Mouse (Mus musculus) gastrocnemius, postnatal 4 days (tissue): ENCODE measurements around the gene Scarf2. TPM values are rescaled to one million over a fixed set of nuclear protein-coding genes. Genes with fewer than 3 reads are reported as not detected.

Experiments used
- DNase-seq, 2 experiments: peaks; one replicate each; pipeline ENCODE4 v3.0.0; 2021 to 2022; ENCODE audit warnings: low spot score in 2 of 2, mixed read lengths in 2 of 2
- long read RNA-seq, 2 experiments: library from polyadenylated mRNA; stranded (forward); transcript quantifications; one replicate each; pipeline ENCODE4 v2.0.0; 2021
- total RNA-seq, 2 experiments: library from RNA; stranded (reverse); gene quantifications; 2 replicates each; pipeline ENCODE4 v1.2.3; 2021

Scarf2 gene
- total RNA-seq, result 10 to 100 TPM; 33.7 to 37.3 TPM
- long read RNA-seq, experiment 1, transcript Scarf2-201 (11 exons, 3,308 nt), result major isoform, 29 of 62 reads
- long read RNA-seq, experiment 1, partial matches to known transcripts, result 5 of 62 reads
- long read RNA-seq, experiment 1, other reads (novel, unspliced or antisense), result 26 of 62 reads
- long read RNA-seq, experiment 2, transcript Scarf2-201 (11 exons, 3,308 nt), result major isoform, 52 of 97 reads
- long read RNA-seq, experiment 2, transcript Scarf2-203 (10 exons, 3,445 nt), result minor isoform, 6 of 97 reads
- long read RNA-seq, experiment 2, partial matches to known transcripts, result 12 of 97 reads
- long read RNA-seq, experiment 2, other reads (novel, unspliced or antisense), result 27 of 97 reads

DNA sequence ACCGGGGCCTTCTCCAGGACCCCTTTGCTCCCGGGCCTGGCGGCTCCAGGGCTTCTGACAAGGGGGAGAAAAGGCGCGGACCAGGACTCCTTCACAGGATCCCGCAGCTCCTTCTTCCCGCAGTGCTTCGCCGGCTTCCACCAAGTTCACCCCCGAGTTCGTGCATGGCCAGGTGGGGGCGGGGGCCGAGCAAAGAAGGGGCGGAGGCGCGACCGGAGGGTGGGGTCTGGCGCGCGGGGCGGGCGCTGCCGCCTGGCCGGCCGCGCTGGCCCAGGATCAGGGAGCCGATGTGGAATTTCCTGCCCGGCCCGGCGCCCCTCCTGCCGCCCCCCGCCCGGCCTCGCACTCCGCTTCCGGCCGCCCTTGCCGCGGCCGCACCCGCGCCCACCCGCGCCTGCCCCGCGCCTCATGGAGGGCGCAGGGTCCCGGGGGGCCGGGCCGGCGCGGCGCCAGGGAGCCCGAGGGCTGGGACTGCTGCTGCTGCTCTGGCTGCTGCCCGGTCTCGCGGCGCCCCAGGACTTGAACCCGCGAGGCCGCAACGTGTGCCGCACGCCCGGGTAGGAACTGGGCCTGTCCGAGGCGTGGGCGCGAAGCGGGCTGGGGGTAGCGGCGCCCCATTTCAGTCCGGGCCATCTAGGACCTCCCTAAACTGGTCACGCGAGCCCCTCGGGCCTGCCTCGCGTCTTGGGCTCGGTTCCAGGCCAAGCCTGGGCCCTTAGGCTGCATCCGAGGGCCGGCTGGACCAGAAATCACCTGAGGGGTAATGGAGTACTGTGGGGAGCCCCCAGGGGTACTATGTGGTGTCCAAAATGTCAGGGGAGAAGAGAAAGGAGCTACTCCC is at the start of gene Scarf2:
Gene Scarf2 (plus strand): TSS at position 312 of the 841 bp plus-strand sequence.
- DNase-seq, result peak; percentile 67 to 80

DNA sequence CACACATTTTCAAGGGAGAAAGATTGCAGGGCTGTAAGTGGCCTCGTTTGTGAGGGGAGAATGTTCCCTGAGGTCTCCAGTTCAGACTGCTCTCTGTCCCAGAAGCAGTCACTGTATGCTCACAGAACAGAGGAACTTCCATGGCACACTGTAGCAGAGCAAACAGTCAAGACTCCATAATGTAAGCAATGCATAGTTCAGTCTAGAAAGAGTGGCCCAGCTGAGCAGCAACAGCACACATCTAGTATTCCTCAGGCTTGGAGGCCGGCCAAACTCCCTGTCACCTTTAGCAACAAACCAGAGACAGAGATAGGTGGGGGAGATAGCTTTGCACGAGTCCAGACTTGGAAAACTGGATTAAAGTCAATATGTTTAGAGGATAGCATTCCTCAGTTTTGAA is 44.1 kb upstream of the Scarf2 start:
- DNase-seq, result no peak

DNA sequence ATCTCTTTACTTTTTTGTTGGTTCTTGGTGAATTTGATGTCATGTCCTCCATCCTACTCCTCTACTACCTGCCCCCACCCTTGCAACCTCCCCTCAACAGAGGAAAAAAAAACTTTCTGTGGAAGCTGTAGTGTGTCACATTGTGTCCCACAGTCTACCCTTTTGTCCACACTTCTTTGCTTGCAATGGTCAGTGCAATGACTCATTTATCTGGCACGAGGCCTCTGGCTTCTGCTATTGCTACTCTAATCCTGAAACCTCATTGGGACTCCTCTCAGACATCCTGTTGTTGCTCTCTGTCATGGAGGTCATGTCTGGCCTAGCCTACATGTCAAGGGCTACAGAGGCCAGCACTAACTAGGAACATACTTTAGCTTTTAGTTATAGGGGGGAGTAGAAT is 43.4 kb upstream of the Scarf2 start:
- DNase-seq, result no peak

DNA sequence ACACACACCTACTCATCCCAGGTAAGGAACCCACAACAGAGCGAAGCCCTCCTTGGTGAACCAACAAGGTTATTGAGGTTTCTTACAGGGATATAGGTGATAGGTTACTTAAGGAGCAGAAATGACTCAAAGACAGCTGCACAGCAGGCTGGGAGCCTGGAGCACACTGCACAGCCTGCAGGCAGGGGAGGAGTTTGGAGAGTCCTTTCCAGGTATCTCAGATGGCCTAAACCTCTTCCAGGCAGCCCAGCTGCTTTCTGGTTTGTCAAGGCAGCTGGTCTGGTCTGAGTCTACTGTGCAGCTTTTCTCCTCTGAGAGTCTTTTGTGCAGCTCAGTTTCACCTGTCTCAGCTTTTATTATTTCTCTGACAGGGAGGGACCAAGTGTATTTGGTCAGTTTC is 39.3 kb upstream of the Scarf2 start:
- DNase-seq, result no peak

DNA sequence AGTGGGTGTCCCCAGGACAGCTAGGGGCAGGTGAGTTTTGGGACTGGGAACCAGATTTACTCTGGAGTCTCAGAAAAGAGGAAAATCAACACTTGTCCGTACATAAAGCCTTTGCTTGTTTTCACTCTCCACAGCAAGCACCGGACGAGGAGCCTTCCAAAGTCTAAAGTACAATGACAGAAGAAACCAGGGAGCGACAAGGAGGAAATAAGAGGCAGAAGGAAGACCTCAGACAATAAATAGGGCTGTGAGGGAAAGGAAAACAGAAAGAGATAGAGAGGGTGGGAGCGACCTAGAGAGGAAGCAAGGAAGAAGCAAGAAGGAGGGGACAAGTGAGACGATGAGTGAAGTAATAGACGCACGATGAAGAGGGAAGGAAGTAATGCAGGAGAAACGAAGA is 38.2 kb upstream of the Scarf2 start:
- no peak for DNase-seq

DNA sequence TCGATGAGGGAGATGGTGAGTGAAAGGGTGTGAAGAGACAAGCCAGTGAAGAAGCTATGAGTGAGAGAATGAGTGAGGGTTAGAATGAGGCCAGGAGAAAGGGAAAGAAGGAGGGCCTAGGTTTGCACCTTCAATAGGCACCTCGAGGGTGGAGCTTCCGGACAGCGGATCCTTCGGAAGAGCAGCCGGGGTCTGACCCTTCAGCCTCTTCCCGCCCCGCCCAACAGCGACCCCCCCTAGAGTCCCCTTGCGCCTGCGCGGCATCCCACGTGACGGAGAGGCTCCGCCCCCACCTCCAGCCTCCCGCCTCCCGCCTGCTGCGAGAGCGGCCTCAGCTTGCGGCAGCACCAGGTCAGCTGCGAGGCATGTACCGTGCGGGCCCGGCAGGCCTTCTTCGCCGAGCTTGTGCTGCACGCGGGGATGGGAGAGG is 37.7 kb upstream of the Scarf2 start, which contains the start of gene Klhl22:
Gene Klhl22 (plus strand): TSS at position 275 of the 430 bp plus-strand sequence.
- peak; percentile 92 to 93 for DNase-seq

DNA sequence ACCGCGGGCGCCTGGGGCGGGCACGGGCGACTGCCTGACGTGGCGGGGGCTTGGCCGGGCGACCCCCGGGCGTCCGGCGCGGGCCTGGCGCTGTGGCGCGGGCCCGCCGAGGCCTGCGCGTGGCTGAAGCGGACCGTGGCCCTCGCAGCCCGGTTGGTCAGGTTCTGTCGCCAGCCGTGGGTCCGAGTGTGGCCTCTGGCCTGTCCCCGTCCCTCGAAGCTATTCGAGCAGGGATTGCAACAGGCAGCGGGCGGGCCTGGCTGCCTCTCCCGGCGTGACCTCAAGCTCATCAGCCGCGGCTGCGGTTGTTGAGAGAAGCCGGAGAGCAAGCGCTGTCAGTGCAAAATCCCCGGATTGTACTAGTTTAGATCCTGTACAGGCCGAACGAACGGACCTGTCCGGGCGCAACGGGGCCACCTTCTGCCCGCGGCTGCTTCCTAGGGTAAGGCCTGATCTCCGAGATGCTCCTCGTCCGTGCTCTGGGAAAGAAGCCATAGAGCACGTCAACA is 37.2 kb upstream of the Scarf2 start:
- DNase-seq, result peak; percentile 25 to 63

DNA sequence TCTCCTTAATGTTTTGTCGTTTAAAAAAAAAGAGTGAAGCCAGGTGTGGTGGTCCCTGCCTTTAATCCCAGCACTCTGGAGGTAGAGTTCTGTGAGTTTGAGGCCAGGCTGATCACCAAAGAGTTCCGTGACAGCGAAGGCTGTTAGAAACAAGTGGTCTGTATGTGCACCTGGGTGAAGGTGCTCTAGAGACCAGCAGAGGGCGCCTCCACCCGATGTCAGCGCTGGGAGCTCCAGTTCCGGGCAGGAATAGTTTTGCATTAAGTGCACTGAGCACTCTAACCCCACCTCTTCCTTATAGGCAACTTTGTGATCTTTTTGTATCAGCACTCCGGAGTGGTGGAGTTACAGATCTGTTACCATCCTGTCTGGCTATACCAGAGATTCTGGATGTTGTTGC is 36.4 kb upstream of the Scarf2 start:
- peak in 1 of 2 experiments; percentile 48 for DNase-seq

DNA sequence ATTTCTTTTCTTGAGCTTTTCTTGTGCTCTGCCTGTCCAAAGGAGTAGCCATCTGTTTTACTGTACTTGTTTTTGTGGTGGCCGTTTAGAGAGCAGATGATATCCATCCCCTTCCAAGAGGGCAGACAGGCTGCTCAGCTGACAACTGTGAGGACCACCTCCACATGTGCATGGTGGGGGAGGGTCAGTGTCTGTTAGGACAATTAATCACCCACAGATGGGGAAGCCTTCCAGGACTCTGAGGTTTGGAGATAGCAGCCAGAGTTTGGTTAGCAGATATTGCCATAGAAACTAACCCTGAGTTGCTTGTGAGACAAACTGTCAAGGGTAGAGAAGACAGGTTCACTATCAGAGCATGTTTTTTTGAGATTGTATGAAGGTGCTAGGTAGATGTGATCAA is 36.0 kb upstream of the Scarf2 start:
- DNase-seq, result no peak

DNA sequence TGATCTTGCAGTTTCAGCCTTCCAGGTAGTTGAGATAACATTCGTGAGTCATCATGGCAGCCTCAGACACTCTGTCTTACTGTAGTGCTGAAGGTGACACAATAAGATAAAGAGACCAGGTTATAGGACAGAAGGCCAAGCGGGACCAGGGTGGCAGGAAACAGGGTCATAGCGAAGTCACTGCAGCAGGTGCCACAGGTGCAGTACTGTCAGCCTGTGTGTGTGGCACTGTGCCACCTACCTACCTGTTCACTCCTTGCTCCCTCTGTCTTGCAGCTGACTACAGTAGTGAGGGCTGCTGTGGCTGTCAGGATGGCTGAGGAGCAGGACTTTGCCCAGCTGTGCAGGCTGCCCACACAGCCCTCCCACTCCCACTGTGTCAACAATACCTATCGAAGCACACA is 33.0 kb upstream of the Scarf2 start:
- no peak for DNase-seq

DNA sequence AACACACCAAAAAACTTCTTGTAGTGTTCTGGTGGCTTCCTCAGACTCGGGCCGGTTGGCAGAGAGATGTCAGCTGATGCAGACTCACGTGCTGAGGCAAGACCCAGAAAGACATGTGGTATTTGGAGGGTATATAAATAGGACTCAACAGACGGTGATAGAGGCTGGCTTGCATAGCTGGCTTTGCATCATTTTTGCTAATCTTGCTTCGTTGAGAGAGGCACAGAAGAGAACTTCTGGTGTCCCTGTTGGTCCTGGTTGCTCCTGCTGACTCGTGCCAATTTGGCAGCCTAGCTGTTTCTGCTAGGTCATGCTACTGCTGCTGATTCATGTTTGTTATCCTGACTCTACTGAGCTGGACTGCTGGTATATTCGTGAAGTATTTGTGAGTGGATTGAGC is 28.2 kb upstream of the Scarf2 start:
- no peak for DNase-seq

DNA sequence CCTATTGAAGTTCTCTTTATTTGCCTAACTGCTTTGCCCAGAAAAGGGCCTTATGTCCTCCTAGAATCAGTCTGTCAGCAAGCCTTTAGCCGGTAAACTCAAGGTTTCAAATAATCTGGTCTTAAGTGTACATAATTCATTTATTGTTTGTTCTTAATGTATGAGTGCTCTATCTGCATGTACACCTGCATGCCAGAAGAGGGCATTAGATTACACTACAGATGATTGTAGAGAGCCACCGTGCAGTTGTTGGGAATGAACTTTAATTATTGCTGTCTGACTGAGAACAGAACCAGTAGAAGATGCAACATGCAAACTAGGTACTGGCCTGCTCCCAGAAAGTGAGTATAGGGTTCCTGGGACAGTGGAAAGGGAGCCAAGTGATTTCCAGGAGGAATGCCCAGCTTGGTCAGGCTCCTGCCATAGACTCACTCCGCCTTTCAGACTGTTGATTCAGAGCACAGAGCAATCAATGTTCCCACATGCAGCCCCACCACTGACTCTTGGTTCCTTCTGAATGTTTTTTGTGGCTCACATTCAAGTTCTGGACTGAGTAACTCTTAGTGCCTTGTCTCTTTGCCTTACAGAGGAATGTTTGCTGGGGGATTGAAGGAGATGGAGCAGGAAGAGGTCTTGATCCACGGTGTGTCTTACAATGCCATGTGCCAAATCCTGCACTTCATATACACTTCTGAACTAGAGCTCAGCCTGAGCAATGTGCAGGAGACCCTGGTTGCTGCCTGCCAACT is 25.8 kb upstream of the Scarf2 start:
- no peak for DNase-seq

DNA sequence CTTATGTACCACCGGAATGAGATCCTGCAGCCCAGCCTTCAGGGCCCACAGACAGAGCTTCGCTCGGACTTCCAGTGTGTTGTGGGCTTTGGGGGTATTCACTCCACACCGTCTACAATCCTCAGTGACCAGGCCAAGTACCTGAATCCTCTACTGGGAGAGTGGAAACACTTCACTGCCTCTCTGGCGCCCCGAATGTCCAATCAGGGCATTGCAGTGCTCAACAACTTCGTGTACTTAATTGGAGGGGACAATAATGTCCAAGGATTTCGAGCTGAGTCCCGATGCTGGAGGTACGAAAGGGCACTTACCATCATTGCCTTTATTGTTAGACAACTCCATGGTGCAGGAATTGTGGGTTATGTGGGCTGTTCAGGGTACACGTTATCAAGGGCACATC is 20.3 kb upstream of the Scarf2 start:
- peak in 1 of 2 experiments; percentile 36 for DNase-seq

DNA sequence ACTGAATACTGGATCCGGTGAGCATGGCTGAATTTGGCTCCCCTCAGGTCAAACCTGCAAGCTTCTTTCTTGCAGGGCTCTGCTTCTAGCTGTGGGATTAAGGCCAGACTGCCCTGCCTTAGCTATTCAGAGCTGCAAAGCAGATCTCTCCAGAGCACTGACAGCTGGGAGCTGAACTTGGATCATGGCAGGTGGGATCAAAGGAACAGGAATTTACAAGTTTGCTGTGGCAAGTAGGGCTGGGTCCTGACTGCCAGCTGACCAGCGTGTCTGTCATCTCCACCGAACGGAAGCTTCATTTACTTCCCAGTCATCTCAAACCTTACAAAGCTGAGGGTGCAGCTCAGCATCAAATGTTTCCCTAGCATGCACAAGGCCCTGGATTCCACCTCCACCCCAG is 18.9 kb upstream of the Scarf2 start:
- DNase-seq, result no peak

DNA sequence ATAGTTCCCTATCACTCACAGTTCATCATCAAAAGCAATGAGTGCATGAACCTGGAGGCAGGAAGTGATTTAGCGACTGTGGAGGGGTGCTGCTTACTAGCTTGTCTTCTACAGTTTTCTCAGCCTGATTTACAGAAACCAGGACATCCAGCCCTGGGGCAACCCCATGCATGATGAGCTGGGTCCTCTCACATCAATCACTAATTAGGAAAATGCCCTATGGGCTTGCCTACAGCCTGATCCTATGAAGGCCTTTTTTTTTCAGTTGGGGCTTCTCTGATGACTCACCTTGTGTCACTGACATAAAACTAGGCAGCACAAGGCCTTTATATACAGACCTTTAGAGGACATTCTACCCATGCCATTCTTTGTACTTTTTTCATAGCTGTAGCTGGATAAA is 17.4 kb upstream of the Scarf2 start:
- no peak for DNase-seq

DNA sequence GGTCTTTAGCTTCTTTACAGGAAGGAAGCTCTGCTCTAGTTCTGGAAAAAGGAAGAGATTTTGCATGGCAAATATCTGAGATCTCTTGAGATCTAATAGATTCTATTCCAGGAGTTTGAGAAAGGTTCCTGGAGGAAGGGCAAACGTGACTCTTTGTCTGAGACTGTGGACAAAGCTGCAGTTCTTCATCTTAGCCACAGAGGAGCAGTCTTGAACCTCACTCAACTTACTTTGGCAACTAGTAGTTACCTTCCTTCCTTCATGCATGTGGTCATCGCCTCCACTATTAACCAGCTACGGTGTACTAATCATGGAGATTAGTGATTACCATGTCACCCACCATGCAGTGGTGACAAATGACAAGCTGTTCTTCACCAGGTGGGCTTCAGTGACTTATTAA is 11.7 kb upstream of the Scarf2 start:
- no peak for DNase-seq

DNA sequence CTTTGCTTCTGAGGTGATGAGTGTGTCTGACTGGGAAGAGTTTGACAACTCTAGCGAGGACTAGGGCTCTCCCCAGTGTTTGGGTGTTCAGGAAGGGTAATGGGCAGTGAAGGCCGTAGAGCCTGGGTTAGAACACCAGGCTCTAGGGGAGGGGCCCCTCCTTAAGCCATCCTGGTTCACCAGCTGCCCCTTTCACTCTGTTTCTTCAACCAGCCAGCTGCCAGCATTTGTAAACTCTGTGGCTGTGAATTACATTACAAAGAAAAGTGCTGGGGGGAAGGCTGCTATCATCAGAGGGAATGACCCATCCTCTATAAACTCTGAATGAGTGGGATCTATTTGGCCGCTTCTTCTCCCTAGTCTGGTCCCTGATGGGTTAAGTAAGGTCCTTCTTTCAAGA is 4.4 kb upstream of the Scarf2 start:
- no peak for DNase-seq

DNA sequence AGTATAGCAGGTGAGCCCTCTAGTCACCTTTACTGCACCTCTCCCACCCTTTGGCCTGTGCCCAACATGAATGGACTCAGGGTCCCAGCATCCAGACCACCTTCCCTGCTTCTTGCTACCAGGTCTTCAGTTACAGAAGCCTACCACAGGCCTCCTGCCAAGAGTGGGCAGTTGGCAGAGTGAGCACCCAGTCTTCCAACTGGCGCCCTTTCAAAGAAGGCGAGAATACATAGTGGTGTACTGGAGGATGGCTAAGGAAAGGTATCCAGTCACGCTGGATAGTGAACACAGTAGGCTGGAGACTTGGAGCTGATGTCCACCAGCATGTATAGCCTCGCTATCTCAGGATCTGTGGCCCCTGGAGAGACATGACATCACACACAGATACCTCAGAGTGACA is 3.0 kb upstream of the Scarf2 start:
- no peak for DNase-seq

DNA sequence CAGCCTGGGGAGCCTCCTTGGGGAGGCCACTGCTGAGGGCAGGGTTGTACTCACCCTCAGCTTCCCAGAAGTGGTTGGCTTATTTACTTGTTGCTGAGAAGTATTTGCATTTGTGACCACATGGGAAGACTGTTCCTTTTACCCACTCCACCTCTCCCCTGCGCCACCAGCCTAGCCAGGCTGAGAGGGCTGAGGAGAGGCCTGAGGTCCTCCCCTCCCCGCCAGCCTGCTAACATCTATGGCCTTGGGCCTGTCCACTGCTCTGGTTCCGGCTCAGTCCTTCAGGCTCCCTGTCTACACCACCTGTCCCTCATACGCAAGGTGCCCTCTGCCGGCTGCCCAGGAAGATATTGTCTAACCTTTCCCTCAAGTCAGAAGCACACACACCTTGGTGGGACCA is 1.4 kb upstream of the Scarf2 start:
- no peak for DNase-seq

DNA sequence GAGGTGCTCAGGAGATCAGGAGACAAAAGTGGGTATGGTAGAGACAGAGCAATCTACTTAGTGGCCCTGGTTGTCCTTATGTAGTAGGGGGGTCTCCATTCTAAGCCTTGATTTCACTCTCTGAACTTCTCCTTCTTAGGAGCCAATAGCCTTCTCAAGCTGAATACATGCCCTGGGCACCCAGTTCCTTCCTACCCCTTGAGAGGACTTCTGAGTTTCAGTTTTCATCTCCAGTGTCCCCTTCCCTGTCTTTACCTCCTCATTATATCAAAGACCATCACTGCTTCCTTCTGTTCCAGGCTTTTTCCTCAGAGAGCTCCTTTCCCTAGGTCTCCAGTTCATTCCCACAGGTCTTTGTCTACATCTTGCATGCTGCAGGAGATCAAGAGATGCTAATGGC is 563 bp upstream of the Scarf2 start:
- DNase-seq, result no peak

DNA sequence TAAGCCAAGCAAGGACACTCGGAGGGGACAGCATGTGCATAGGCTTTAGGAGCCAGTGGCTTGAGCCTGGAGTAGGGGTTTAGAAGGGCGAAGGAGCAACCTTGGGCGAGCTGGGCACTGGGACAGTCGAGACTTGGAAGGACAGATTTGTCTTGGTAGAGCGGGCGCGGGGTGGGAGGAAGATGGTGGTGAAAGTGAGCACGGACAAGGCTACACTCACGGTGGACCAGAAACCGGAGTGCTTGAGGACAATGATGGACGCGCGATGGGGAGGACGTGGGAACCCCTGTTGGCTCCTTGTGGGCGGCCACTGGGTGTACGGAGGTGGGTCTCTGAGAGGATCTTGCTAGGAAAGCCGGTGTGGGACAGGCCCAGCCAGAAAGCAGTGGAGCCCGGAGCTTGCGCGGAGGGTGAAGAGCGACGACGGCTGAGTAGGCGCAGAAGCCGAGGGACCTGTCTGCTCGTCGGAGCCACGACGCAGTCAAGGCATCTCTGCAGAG is 780 bp downstream of the Scarf2 start:
- DNase-seq, result peak in 1 of 2 experiments; percentile 48
